Mouse (Mus musculus): Measurements from ENCODE around the gene Casp9.

DNA sequence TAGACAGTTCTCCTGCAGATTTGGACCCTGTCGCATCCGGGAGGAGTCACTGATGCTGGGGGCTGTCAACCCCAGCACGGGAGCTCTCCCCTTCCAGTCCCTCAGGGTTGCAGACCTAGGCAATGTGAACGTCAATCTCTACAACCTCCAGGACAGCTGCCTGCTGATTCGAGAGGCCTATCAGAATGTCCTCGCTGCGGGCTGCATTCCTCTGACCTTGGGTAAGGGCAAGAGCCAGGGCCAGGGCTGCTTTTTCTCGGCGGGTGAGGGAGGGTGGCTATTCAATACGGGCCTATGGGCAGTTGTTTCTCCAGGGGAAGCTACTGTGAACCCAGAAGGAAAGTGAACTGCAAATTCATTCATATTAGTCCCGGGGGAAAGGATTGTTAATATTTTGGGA lies 43.9 kb upstream of the Casp9 start:
- no peak for TF ChIP-seq CTCF (IDR thresholded peaks at IDR 0.05; ENCODE audit: insufficient read depth, low read depth, low read length)
- TF ChIP-seq POLR2A (IDR thresholded peaks at IDR 0.05; ENCODE audit: insufficient read depth, low read depth, low read length): no peak
